Mouse (Mus musculus): ENCODE data around the gene Lefty2.

GRCm38 (mm10) chr1:180944553-180944952 lies 51.6 kb downstream of the Lefty2 start:
- no peak for TF ChIP-seq E2F4 (IDR thresholded peaks at IDR 0.05; ENCODE audit: insufficient read depth)
- no peak for TF ChIP-seq USF1 (IDR thresholded peaks at IDR 0.05; ENCODE audit: low read depth)
- peak; percentile 43 for TF ChIP-seq POLR2A (IDR thresholded peaks at IDR 0.05; ENCODE audit: insufficient read length, low read depth)
- no peak for TF ChIP-seq TCF12 (IDR thresholded peaks at IDR 0.05; ENCODE audit: insufficient read depth, poor library complexity, severe bottlenecking)
- TF ChIP-seq POLR2AphosphoS2 (IDR thresholded peaks at IDR 0.05; ENCODE audit: insufficient read length, low read depth), result peak; percentile 44
- TF ChIP-seq MYOG (IDR thresholded peaks at IDR 0.05; ENCODE audit: control insufficient read depth in 1 of 3, insufficient read depth in 1 of 3, insufficient read length in 2 of 3, low read depth in 2 of 3), result no peak
- TF ChIP-seq CEBPB (IDR thresholded peaks at IDR 0.05; ENCODE audit: insufficient read depth, poor library complexity, severe bottlenecking), result peak; percentile 78
- no peak for TF ChIP-seq MYOD1 (IDR thresholded peaks at IDR 0.05; ENCODE audit: control insufficient read depth in 1 of 3, insufficient read length in 2 of 3, low read depth in 2 of 3)
- no peak for TF ChIP-seq MAX (IDR thresholded peaks at IDR 0.05; ENCODE audit: low read depth)

Measured in myocyte (in vitro differentiated cells).